Mouse (Mus musculus): ENCODE results near the gene Mcts2.
A peak's percentile ranks its signal among the peaks of the same experiment; 100 is the strongest.

DNA sequence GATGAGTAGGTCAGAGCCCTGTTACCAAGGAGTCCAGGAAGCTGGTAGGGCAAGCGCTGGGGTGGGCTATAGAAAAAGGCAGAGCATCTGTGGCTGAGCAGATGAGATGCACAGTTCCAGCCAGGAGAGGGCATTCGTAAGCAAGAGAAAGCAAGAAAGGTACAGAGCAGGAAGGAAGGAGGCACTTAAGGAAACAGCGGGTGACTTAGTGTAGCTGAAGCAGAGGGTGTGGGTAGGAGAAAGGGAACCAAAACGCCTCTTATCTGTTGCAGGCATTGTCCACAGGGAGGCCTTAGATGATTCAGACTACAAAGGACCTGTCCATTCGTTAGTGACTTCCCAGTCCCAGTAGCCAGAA is 15.2 kb upstream of the Mcts2 start:
- TF ChIP-seq CTCF (IDR thresholded peaks at IDR 0.05; ENCODE audit: borderline replicate concordance, extremely low read depth, insufficient read depth, insufficient read length): peak; percentile 57; the same call in 1 of the 2 replicates
- no peak for TF ChIP-seq POLR2A (IDR thresholded peaks at IDR 0.05; ENCODE audit: borderline replicate concordance, extremely low read depth, insufficient read depth, insufficient read length, poor library complexity, severe bottlenecking)
